Mouse (Mus musculus): Measurements from ENCODE around the gene Pdzk1.

- TF ChIP-seq POLR2A (IDR thresholded peaks at IDR 0.05; ENCODE audit: low read depth, low read length) (no peak), CTCF (conservative IDR thresholded peaks at IDR 0.05; ENCODE audit: insufficient read depth, insufficient read length, low read depth, low read length) (no peak)
Measured at GRCm38 (mm10) chr3:96855833-96856232, 26.7 kb downstream of the Pdzk1 start.

Data from kidney, adult 2 months (tissue).